Comparison of ENCODE assay signal across 8 mouse cellular contexts in the genomic region with DNA sequence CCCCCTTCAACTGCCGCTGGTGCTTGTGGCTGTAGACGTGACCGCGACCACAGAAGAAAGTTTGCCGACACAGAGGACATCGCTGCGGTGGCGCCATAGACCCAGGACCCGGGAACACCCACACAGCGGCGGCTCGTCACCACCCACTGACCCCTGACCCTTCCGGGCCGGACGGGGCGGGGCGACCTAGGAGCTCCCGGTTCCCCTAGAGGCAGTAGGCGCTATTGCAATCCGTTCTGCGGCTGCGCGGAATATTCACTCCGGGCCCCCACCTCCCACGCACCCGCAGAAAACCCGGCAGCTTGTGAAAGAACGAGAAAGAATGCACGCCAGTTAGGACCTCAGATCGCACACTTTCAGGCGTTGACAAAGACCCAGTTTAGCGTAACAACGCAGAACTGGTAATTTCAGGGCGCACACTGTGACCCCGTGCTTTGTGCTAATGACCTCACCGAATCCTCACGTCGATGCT. TPM values are rescaled to one million over a fixed set of nuclear protein-coding genes. Genes with fewer than 3 reads are reported as not detected.
DNase-seq lines count a peak whose midpoint lies in the region; ATAC-seq and TF ChIP-seq lines count a peak whose summit lies in the region.

No protein-coding gene starts in this region.

- H3K4me3 ChIP-seq in embryonic facial prominence, embryonic 10.5 days = peak overlapping the region; percentile 88
- peak overlapping the region; percentile 88 for H3K4me3 ChIP-seq in intestine, postnatal 0 days (ENCODE audit: low read depth, low read length)
- H3K4me3 ChIP-seq in midbrain, embryonic 10.5 days = peak overlapping the region; percentile 87

- H3K36me3 ChIP-seq in embryonic facial prominence, embryonic 10.5 days (replicated peaks) = peaks cover 34% of the 10 kb centered on the region
- peaks cover 11% of the 10 kb centered on the region for H3K36me3 ChIP-seq in intestine, postnatal 0 days (ENCODE audit: control insufficient read depth, insufficient read depth)
- peaks cover 33% of the 10 kb centered on the region for H3K36me3 ChIP-seq in midbrain, embryonic 10.5 days

- TF ChIP-seq CTCF in intestine, postnatal 0 days (IDR thresholded peaks at IDR 0.05; ENCODE audit: low read depth) = peak; percentile 90

- ATAC-seq in granulocyte monocyte progenitor cell, adult 5-6 weeks (replicated peaks; ENCODE audit: poor library complexity, severe bottlenecking) = peak; percentile 95
- peak; percentile 93 for ATAC-seq in intestine, postnatal 0 days

- peak overlapping the region; percentile 91 for H3K4me2 ChIP-seq in intestine, postnatal 0 days (replicated peaks; ENCODE audit: low read depth)

- H3K9ac ChIP-seq in intestine, postnatal 0 days (ENCODE audit: low read depth, low read length) = peak overlapping the region; percentile 73

- intact Hi-C loops in left cerebral cortex, postnatal 36 days (cut with DNase I) = no loop called here

- H3K4me1 ChIP-seq in embryonic facial prominence, embryonic 10.5 days = peaks cover 9% of the 10 kb centered on the region
- no peaks in the 10 kb centered on the region for H3K4me1 ChIP-seq in intestine, postnatal 0 days (replicated peaks; ENCODE audit: control insufficient read depth, insufficient read depth, low read length)
- peaks cover 13% of the 10 kb centered on the region for H3K4me1 ChIP-seq in midbrain, embryonic 10.5 days

- peak overlapping the region; percentile 91 for H3K27ac ChIP-seq in embryonic facial prominence, embryonic 10.5 days (replicated peaks)
- peak overlapping the region; percentile 69 for H3K27ac ChIP-seq in intestine, postnatal 0 days (ENCODE audit: low read depth, low read length)
- peak overlapping the region; percentile 85 for H3K27ac ChIP-seq in midbrain, embryonic 10.5 days (replicated peaks)

- no peaks in the 10 kb centered on the region for H3K27me3 ChIP-seq in embryonic facial prominence, embryonic 10.5 days (replicated peaks; ENCODE audit: low read depth, poor library complexity, severe bottlenecking)
- H3K27me3 ChIP-seq in intestine, postnatal 0 days (replicated peaks; ENCODE audit: control insufficient read depth, insufficient read depth, low read length) = no peaks in the 10 kb centered on the region
- no peaks in the 10 kb centered on the region for H3K27me3 ChIP-seq in midbrain, embryonic 10.5 days (ENCODE audit: low read depth, poor library complexity, severe bottlenecking)

- DNase-seq in adrenal gland, postnatal 14 days = peak; percentile 98
- DNase-seq in embryonic facial prominence, embryonic 10.5 days (ENCODE audit: low spot score) = peak; percentile 94
- DNase-seq in left cerebral cortex, postnatal 36 days (ENCODE audit: low spot score in 2 of 2) = peak; percentile 94 to 96
- peak; percentile 93 for DNase-seq in midbrain, embryonic 10.5 days (ENCODE audit: low spot score)
- peak; percentile 91 to 92 for DNase-seq in right cerebral cortex, postnatal 36 days (ENCODE audit: low spot score in 2 of 2)
- DNase-seq in urinary bladder, postnatal 4 days (ENCODE audit: low spot score in 2 of 2) = peak; percentile 92 to 97

- under 1% methylated on average over 38 of the region's 38 CpGs for WGBS in embryonic facial prominence, embryonic 10.5 days
- under 1% methylated on average over 38 of the region's 38 CpGs for WGBS in intestine, postnatal 0 days
- under 1% methylated on average over 38 of the region's 38 CpGs for WGBS in midbrain, embryonic 10.5 days

- no peaks in the 10 kb centered on the region for H3K9me3 ChIP-seq in embryonic facial prominence, embryonic 10.5 days
- no peaks in the 10 kb centered on the region for H3K9me3 ChIP-seq in intestine, postnatal 0 days (ENCODE audit: control insufficient read depth)
- H3K9me3 ChIP-seq in midbrain, embryonic 10.5 days (replicated peaks) = no peaks in the 10 kb centered on the region

RNA-seq across cellular contexts. Expression of a gene that starts 0.4 kb away (rescaled TPM):
- total RNA-seq in adrenal gland, postnatal 14 days (2021) = 17.1 and 21.5 TPM in 2 replicates
- 21.6 and 28.4 TPM in 2 replicates for polyA plus RNA-seq in embryonic facial prominence, embryonic 10.5 days (2016; fragmentation: Nextera tagmentation; extraction: Ambion mirVana)
- total RNA-seq in granulocyte monocyte progenitor cell, adult 5-6 weeks (2014; fragmentation: Nextera tagmentation) = 22.4 and 46.8 TPM in 2 replicates
- total RNA-seq in granulocyte monocyte progenitor cell, adult 5-6 weeks (2017) = 22.5 and 45.1 TPM in 2 replicates
- polyA plus RNA-seq in intestine, postnatal 0 days (2015; fragmentation: Nextera tagmentation; extraction: Ambion mirVana) = 14.7 and 19.7 TPM in 2 replicates
- 10 to 100 TPM; 17.6 to 20.7 TPM for total RNA-seq in left cerebral cortex, postnatal 36 days (2021)
- polyA plus RNA-seq in midbrain, embryonic 10.5 days (2016; fragmentation: Nextera tagmentation; extraction: Ambion mirVana) = 25.4 and 29.9 TPM in 2 replicates

RNA-seq across cellular contexts. Expression of a gene that starts 10.5 kb away (rescaled TPM):
- total RNA-seq in adrenal gland, postnatal 14 days (2021) = 60.4 and 66.1 TPM in 2 replicates
- polyA plus RNA-seq in embryonic facial prominence, embryonic 10.5 days (2016; fragmentation: Nextera tagmentation; extraction: Ambion mirVana) = 178 and 179 TPM in 2 replicates
- total RNA-seq in granulocyte monocyte progenitor cell, adult 5-6 weeks (2014; fragmentation: Nextera tagmentation) = 52.2 and 78.5 TPM in 2 replicates
- 37.7 and 39.6 TPM in 2 replicates for total RNA-seq in granulocyte monocyte progenitor cell, adult 5-6 weeks (2017)
- 138 and 142 TPM in 2 replicates for polyA plus RNA-seq in intestine, postnatal 0 days (2015; fragmentation: Nextera tagmentation; extraction: Ambion mirVana)
- total RNA-seq in left cerebral cortex, postnatal 36 days (2021) = 10 to 100 TPM; 67.0 to 69.5 TPM
- polyA plus RNA-seq in midbrain, embryonic 10.5 days (2016; fragmentation: Nextera tagmentation; extraction: Ambion mirVana) = 216 and 244 TPM in 2 replicates

RNA-seq across cellular contexts. Expression of a gene that starts 11.0 kb away (rescaled TPM):
- 1,105 and 1,276 TPM in 2 replicates for total RNA-seq in adrenal gland, postnatal 14 days (2021)
- 2,417 and 2,419 TPM in 2 replicates for polyA plus RNA-seq in embryonic facial prominence, embryonic 10.5 days (2016; fragmentation: Nextera tagmentation; extraction: Ambion mirVana)
- 4,415 and 4,988 TPM in 2 replicates for total RNA-seq in granulocyte monocyte progenitor cell, adult 5-6 weeks (2014; fragmentation: Nextera tagmentation)
- 2,316 and 2,478 TPM in 2 replicates for total RNA-seq in granulocyte monocyte progenitor cell, adult 5-6 weeks (2017)
- 1,434 and 1,542 TPM in 2 replicates for polyA plus RNA-seq in intestine, postnatal 0 days (2015; fragmentation: Nextera tagmentation; extraction: Ambion mirVana)
- 100 to 1,000 TPM; 631 to 695 TPM for total RNA-seq in left cerebral cortex, postnatal 36 days (2021)
- polyA plus RNA-seq in midbrain, embryonic 10.5 days (2016; fragmentation: Nextera tagmentation; extraction: Ambion mirVana) = 1,926 and 2,208 TPM in 2 replicates

RNA-seq across cellular contexts. Expression of a gene that starts 21.3 kb away (rescaled TPM):
- 20.0 and 29.9 TPM in 2 replicates for total RNA-seq in adrenal gland, postnatal 14 days (2021)
- 13.4 and 16.1 TPM in 2 replicates for polyA plus RNA-seq in embryonic facial prominence, embryonic 10.5 days (2016; fragmentation: Nextera tagmentation; extraction: Ambion mirVana)
- 32.3 and 35.5 TPM in 2 replicates for total RNA-seq in granulocyte monocyte progenitor cell, adult 5-6 weeks (2014; fragmentation: Nextera tagmentation)
- 33.5 and 34.2 TPM in 2 replicates for total RNA-seq in granulocyte monocyte progenitor cell, adult 5-6 weeks (2017)
- polyA plus RNA-seq in intestine, postnatal 0 days (2015; fragmentation: Nextera tagmentation; extraction: Ambion mirVana) = 150 and 160 TPM in 2 replicates
- 10 to 100 TPM; 27.6 to 33.4 TPM for total RNA-seq in left cerebral cortex, postnatal 36 days (2021)
- 17.2 and 20.5 TPM in 2 replicates for polyA plus RNA-seq in midbrain, embryonic 10.5 days (2016; fragmentation: Nextera tagmentation; extraction: Ambion mirVana)

RNA-seq across cellular contexts. Expression of a gene that starts 23.0 kb away (rescaled TPM):
- total RNA-seq in adrenal gland, postnatal 14 days (2021) = not detected in 2 replicates
- polyA plus RNA-seq in embryonic facial prominence, embryonic 10.5 days (2016; fragmentation: Nextera tagmentation; extraction: Ambion mirVana) = not detected in 2 replicates
- total RNA-seq in granulocyte monocyte progenitor cell, adult 5-6 weeks (2014; fragmentation: Nextera tagmentation) = not detected in 2 replicates
- total RNA-seq in granulocyte monocyte progenitor cell, adult 5-6 weeks (2017) = not detected in 2 replicates
- not detected in 2 replicates for polyA plus RNA-seq in intestine, postnatal 0 days (2015; fragmentation: Nextera tagmentation; extraction: Ambion mirVana)
- not detected for total RNA-seq in left cerebral cortex, postnatal 36 days (2021)
- not detected in 2 replicates for polyA plus RNA-seq in midbrain, embryonic 10.5 days (2016; fragmentation: Nextera tagmentation; extraction: Ambion mirVana)

Comparison
In these comparisons a context has a peak if more than half of its experiments do, and no peak if none do; other contexts are left out.
1. Peak in every context shown above with its lines: DNase-seq, ATAC-seq, H3K4me3 ChIP-seq and H3K27ac ChIP-seq.